Mouse (Mus musculus) spleen, adult 18-20 months (tissue): ENCODE results near the gene Cd300lf.

ENCODE experiments used
- DNase-seq, 2 experiments: peaks; one replicate each; pipeline ENCODE4 v3.0.0; 2022; ENCODE audit warnings: mixed read lengths in 2 of 2

Cd300lf gene

GRCm38 (mm10) chr11:115104769-115105563 is 28.8 kb downstream of the Cd300lf start:
- DNase-seq: no peak

DNA sequence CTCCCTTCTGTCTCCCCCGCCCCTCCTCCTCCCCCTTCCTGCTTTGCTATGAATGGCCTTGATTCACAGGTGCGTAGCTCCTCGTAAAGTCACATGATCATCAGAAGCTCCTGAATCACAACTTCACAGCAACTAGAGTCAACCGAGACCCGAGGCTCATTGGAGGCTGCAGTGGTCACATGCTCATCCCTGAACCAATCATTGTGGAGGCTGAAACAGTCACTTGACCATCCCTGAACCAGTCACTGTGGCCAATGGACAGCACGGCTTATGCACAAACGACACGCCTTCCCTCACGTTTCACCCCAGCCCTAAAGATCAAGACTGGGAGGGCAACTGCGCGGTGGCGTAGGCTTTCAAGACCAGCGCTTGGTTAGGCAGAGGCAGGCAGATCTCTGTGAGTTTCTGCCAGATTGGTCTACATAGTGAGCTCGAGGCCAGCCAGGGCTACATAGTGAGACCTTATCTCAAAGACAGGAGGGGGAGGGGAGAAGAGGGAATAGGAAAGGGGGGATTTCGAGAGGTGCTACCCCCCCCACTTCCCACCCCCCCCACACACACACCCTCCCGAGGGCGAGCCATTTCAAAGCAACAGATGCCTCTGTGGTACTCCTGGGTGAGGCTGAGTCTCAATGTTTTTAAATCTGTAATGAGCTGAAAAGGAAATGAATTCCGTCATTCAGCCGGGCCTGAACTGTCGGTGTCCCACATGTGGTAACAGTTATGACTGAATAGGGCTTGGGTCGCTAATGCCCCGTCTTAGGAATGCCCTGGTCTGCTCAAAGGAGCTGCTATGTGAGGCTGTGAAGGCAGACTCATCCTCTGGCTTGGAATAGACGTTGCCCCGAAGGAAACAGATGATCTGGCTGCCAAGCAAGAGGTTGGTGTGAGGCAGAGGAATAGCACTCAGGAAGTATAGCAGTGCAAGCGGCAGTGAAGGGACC is 30.1 kb downstream of the Cd300lf start:
- DNase-seq: no peak

- DNase-seq: no peak
Observed at GRCm38 (mm10) chr11:115102116-115102515, 31.7 kb downstream of the Cd300lf start.

DNA sequence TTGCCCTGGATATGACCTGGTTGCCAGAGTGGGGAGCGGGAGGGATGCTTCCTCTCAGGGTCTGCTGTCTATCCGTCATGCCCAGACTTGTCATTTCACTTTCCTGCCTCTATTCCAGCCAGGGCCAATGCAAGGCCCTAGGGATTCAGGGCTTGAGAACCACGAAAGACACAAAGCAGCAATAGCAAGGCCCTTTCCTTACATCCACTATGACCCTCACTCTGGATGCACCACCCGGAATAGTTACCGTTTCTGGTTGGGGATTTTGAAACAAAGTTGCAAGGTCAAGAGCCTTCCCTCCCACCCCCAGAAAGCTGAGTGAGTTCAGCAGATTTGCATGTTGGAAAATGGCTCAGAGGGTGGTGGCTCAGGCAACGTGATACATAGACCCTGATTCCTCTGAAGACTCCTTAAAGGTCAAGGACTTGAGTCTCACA is 32.2 kb downstream of the Cd300lf start:
- no peak for DNase-seq

GRCm38 (mm10) chr11:115100741-115101140 is 33.1 kb downstream of the Cd300lf start:
- DNase-seq: no peak

GRCm38 (mm10) chr11:115100032-115100621 is 33.7 kb downstream of the Cd300lf start:
- DNase-seq: no peak

GRCm38 (mm10) chr11:115099241-115099840 is 34.5 kb downstream of the Cd300lf start:
- DNase-seq: no peak

GRCm38 (mm10) chr11:115098203-115098932 is 35.4 kb downstream of the Cd300lf start:
- DNase-seq: no peak

DNA sequence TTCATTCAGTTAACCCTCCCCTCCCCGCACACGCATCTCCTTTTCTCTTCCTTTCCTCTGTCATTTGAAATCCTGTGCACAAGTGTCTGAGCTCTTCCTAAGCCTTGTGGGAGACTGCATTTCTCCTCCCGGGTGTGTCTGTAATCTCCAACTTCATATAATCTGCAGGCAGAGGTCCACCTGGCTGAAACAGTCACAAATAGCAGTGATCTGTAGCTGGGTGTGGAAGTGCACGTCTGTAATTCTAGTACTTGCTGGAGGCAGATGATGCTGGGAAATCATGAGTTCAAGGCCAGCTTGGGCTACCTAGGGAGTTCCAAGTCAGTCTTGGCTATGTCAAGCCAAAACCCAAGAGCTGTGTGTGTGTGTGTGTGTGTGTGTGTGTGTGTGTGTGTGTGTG is 41.7 kb downstream of the Cd300lf start:
- no peak for DNase-seq

GRCm38 (mm10) chr11:115091362-115091901 is 42.4 kb downstream of the Cd300lf start, which contains the start of gene Rab37:
Rab37 (plus strand) TSS chr11:115091431.
- DNase-seq: no peak

DNA sequence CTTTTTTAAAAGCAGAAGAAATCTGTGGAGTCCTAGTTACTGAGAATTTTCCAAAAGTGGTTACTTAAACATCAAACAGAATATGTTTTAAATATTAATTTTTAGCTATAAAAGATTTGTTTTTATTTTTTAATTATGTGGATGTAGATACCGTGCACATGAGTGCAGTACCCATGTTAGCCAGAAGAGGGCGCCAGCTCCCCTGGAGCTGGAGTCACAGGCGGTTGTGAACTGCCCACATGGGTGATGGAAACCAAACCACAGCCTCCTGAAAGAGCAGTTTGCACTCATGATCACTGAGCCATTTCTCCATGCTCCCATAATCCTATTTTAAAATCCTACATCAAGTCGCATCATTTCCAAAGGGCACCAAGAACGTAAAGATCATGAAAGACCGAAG is 43.9 kb downstream of the Cd300lf start:
- no peak for DNase-seq

- no peak for DNase-seq
Observed at GRCm38 (mm10) chr11:115086213-115086612, 47.6 kb downstream of the Cd300lf start.

GRCm38 (mm10) chr11:115085064-115085463 is 48.7 kb downstream of the Cd300lf start:
- DNase-seq: no peak

DNA sequence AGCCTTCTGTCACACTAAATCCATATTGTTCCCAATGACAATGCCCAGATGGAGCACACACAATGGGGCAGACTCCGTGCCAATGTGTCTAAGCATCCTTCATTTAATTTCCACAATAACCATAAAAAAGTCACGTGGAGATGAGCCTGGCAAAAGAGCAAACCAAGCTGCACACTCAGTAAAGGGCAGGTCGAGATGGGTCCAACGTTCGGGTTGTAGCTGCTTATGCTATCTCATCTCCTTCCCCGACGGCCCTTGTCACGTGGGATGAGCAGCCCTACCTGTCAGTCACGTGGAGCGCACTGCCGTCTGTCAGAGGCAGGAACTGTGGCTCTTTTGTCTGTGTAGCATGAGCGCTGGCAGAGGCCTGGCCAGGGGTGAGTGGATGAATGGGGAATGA is 49.2 kb downstream of the Cd300lf start:
- DNase-seq: no peak

- peak; percentile 19 to 72 for DNase-seq
Observed at GRCm38 (mm10) chr11:115083376-115084139, 50.2 kb downstream of the Cd300lf start.

- no peak for DNase-seq
Observed at GRCm38 (mm10) chr11:115082196-115082595, 51.6 kb downstream of the Cd300lf start.

- DNase-seq: no peak
Observed at GRCm38 (mm10) chr11:115081373-115081772, 52.4 kb downstream of the Cd300lf start.

DNA sequence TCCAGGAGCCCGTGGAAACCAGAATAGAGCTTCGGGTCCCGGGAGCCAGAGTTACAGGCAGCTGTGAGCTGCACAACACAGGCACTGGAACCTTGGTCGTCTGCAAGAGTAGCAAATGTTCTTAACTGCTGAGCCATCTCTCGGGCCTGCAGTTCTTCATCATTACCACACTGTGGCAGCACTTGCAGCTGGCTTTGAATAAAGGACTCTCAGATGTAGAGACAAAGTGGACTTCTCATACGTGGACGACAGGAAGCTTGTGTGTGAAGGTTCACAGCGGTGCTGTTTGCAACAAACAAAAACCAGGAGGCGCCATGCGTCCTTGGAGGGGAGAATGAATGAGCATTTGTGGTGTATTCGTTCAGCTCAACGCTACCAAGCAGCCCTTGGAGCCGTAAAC is 52.9 kb downstream of the Cd300lf start:
- peak; percentile 23 to 41 for DNase-seq

DNA sequence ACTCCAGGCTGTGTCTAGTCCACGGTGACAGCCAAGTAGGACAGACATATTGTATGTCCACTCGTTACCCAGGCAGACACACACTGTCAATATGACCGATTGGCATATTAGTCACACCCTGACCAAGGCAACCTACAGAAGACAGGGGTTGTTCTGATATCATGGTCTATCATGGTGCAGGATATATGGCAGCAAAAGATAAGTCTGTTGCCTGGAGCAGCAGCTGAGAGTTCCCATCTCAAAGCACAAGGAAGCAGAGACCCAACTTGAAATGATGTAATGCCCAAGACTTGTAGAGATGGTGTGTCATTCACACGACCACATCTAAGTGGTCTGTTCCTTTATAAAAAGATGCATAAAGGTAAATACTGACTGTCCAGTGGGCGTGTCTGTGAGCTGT is 55.1 kb downstream of the Cd300lf start:
- no peak for DNase-seq

- DNase-seq: no peak
Observed at GRCm38 (mm10) chr11:115077436-115077835, 56.4 kb downstream of the Cd300lf start.

- DNase-seq: no peak
Observed at GRCm38 (mm10) chr11:115075859-115076258, 57.9 kb downstream of the Cd300lf start.
